Mouse (Mus musculus) midbrain, postnatal 0 days (tissue): ENCODE results near the gene Crygf. TPM values are rescaled to one million over a fixed set of nuclear protein-coding genes. Genes with fewer than 3 reads are reported as not detected.
"Not testable (repeated sequence)": the region's sequence is repeated elsewhere in the genome, so short reads cannot be mapped to it uniquely, and the experiment has no call there.

Source experiments
- ATAC-seq: fragments of 200-750 bp; cut with Nextera tagmentation; 2 replicates; pipeline ENCODE4 v1.8.0; 2017; ENCODE audit warnings: moderate number of reproducible peaks, mild to moderate bottlenecking, moderate TSS enrichment, moderate library complexity; ENCODE audit not compliant: low FRiP score
- DNase-seq: peaks from one replicate; pipeline ENCODE4 v3.0.0-alpha.2; 2015; ENCODE audit warnings: low spot score
- H3K27ac ChIP-seq: fragments of 300-500 bp; sonication (generic); 2 replicates; pipeline ENCODE4 v1.5.1; 2014; ENCODE audit warnings: low read depth, mild to moderate bottlenecking, low read length, mixed read lengths
- H3K27me3 ChIP-seq: fragments of 300-500 bp; sonication (generic); 2 replicates; pipeline ENCODE4 v1.6.1; 2014; ENCODE audit warnings: low read length, control low read depth, mixed read lengths; ENCODE audit not compliant: insufficient read depth
- H3K36me3 ChIP-seq: fragments of 300-500 bp; sonication (generic); 2 replicates; pipeline ENCODE4 v1.6.1; 2014; ENCODE audit warnings: low read length, control low read depth, mixed read lengths; ENCODE audit not compliant: insufficient read depth
- H3K4me1 ChIP-seq: fragments of 300-500 bp; sonication (generic); 2 replicates; pipeline ENCODE4 v1.6.1; 2014; ENCODE audit warnings: mild to moderate bottlenecking, control low read depth, antibody characterized with exemption, low read length, mixed read lengths; ENCODE audit not compliant: insufficient read depth
- H3K4me2 ChIP-seq: fragments of 300-500 bp; sonication (generic); 2 replicates; pipeline ENCODE4 v1.6.1; 2014; ENCODE audit warnings: low read depth, mild to moderate bottlenecking, low read length, mixed read lengths; ENCODE audit not compliant: poor library complexity, severe bottlenecking
- H3K4me3 ChIP-seq: fragments of 300-500 bp; sonication (generic); 2 replicates; pipeline ENCODE4 v1.5.1; 2014; ENCODE audit warnings: low read depth, mild to moderate bottlenecking, low read length, moderate library complexity
- H3K9ac ChIP-seq: fragments of 300-500 bp; sonication (generic); replicated peaks from 2 replicates; pipeline ENCODE4 v1.6.1; 2014; ENCODE audit warnings: mild to moderate bottlenecking, low read length, moderate library complexity, mixed read lengths; ENCODE audit not compliant: poor library complexity, severe bottlenecking
- H3K9me3 ChIP-seq: fragments of 300-500 bp; sonication (generic); 2 replicates; pipeline ENCODE4 v1.6.1; 2016; ENCODE audit warnings: low read length, control low read depth
- CTCF ChIP-seq: IDR thresholded peaks from 2 replicates; pipeline ENCODE4 v1.5.1; 2016; ENCODE audit warnings: antibody characterized with exemption, mild to moderate bottlenecking
- WGBS: fragments of 180-500 bp; shearing (Covaris S2); extraction: QIAGEN DNeasy Blood & Tissue Kit; methylation state at CpG from one replicate; pipeline ENCODE4 v1.1.7; 2014; 5-methylcytosine and 5-hydroxymethylcytosine counted together
- polyA plus RNA-seq: library from polyadenylated mRNA; unstranded; fragments of >200 nt; fragmentation: Nextera tagmentation; extraction: Ambion mirVana; gene quantifications from 2 replicates; pipeline ENCODE4 v1.2.1, GENCODE M21; 2015
- total RNA-seq: library from RNA; depleted of rRNA; stranded (reverse); fragments of >200 nt; gene quantifications from 2 replicates; pipeline ENCODE4 v1.2.3, GENCODE M21; 2014; rRNA removed

The Crygf gene
- total RNA-seq (not detected in 2 replicates), polyA plus RNA-seq (not detected in 2 replicates)

DNA sequence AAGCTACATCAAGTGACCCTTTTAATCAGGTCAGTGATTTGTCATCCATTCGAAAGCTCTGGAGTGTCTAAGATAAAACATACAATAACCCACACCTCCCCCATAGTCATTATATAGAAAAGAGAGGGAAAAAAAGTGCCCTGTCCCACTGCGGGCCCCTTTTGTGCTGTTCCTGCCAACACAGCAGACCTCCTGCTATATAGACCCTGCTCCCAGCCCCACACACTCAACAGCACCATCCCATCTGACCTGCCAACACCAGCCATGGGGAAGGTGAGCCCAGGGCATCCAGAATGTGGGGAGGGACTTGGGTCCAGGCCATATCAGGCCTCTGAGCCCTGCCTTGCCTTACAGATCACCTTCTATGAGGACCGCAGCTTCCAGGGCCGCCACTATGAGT is at the start of gene Crygf:
TSS of gene Crygf (plus strand) at position 227 of the 400 bp plus-strand sequence.
- no peaks in the 10 kb centered on the region for H3K9me3 ChIP-seq
- ATAC-seq (no peak), DNase-seq (no peak)
- no peak for TF ChIP-seq CTCF
- H3K27me3 ChIP-seq: no peaks in the 10 kb centered on the region
- no peaks in the 10 kb centered on the region for H3K36me3 ChIP-seq
- no peak within 1 kb of the TSS for H3K27ac ChIP-seq
- no peaks in the 10 kb centered on the region for H3K4me1 ChIP-seq
- no peak within 1 kb of the TSS for H3K9ac ChIP-seq
- 90% methylated on average over 4 of the region's 4 CpGs for WGBS
- no peak within 1 kb of the TSS for H3K4me2 ChIP-seq
- H3K4me3 ChIP-seq: no peak within 1 kb of the TSS

DNA sequence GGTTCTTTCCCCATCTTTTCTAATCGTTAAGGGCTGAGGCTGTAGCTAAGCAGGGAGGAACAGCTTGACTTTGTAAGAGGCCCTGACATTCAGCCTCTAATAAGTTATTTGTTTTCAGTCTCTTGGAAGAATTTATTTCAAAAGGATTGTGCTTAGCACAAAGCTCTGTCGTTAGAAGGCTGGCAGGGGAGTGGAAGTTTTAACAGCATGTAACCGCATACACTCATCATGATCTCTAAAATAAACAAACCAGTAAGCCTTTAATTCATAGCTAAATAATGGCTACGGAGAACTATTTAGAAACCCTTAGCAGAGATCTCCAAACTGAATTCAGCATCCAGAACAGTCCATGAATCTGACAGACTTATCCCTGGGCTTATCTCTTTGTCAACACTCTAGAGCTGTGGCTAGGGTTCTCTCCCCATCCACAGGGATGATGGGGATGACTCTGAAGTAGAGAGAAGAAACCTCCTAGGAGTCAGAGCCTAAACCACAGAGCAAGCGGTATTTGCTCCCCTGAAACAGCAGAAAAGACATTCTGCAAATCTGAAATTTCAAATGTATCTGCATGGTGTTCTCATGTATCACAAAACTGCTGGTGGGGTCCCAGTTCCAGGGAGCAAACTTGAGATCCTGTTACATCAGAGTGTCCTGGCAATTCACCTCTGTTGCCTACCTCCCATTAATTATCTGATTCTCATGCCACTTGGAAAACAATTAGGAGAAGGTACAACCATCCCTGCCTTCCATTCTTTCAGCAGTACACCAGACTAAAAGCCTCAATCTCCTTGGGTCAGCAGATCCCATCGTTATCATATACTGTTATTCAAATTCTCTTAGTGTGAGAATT is 734 bp upstream of the Crygf start:
- 49% methylated on average over 6 of the region's 6 CpGs for WGBS
- Histone ChIP-seq H3K4me1 (no peaks in the 10 kb centered on the region), H3K36me3 (no peaks in the 10 kb centered on the region), H3K9me3 (no peaks in the 10 kb centered on the region), H3K27me3 (no peaks in the 10 kb centered on the region), H3K4me2 (no peak overlapping the region), H3K9ac (no peak overlapping the region), H3K4me3 (no peak overlapping the region), H3K27ac (no peak overlapping the region)
- no peak for ATAC-seq
- no peak for DNase-seq
- TF ChIP-seq CTCF: no peak

DNA sequence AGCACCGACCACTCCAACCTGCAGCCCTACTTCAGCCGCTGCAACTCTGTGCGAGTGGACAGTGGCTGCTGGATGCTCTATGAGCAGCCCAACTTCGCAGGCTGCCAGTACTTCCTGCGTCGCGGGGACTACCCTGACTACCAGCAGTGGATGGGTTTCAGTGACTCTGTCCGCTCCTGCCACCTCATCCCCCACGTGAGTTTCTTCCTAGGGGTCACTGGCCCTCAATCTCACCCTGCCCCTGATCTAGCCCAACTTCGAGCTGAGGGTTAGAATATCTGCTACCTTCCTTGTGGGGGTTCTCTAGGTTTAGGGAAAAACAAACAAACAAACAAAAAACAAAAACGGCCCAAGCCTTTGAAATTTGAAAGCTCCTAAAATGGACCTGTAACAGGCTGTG is 376 bp downstream of the Crygf start:
- WGBS: 85% methylated on average over 11 of the region's 11 CpGs
- H3K4me3 ChIP-seq, H3K27ac ChIP-seq, H3K4me1 ChIP-seq, DNase-seq, H3K36me3 ChIP-seq, H3K9ac ChIP-seq, H3K27me3 ChIP-seq, H3K4me2 ChIP-seq, ATAC-seq, H3K9me3 ChIP-seq: not testable (repeated sequence)

DNA sequence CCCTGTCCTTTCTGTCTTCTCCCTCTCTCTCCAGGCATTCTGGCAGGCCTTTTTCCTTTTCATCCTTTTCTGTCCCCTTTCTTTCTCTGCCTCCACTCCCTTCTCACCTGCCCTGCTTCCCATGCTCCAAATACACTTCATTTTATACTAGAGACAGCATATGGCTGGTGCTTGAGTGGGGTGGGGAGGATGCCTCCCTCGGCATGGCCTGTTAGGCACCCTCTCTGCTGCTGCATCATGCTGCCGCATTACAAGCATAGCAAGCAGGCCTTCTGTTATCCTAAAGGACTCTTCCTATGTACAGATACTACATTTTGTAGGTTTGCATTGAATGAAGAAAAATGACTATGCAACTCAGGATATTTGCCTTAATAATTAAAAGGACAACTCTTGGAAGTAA is 3.7 kb downstream of the Crygf start:
- ATAC-seq (no peak), DNase-seq (no peak)
- Histone ChIP-seq H3K4me3 (no peak overlapping the region), H3K27me3 (no peaks in the 10 kb centered on the region), H3K9me3 (no peaks in the 10 kb centered on the region), H3K4me2 (no peak overlapping the region), H3K27ac (no peak overlapping the region), H3K36me3 (no peaks in the 10 kb centered on the region), H3K4me1 (no peaks in the 10 kb centered on the region), H3K9ac (no peak overlapping the region)
- 81% methylated on average over 2 of the region's 2 CpGs for WGBS
- no peak for TF ChIP-seq CTCF

DNA sequence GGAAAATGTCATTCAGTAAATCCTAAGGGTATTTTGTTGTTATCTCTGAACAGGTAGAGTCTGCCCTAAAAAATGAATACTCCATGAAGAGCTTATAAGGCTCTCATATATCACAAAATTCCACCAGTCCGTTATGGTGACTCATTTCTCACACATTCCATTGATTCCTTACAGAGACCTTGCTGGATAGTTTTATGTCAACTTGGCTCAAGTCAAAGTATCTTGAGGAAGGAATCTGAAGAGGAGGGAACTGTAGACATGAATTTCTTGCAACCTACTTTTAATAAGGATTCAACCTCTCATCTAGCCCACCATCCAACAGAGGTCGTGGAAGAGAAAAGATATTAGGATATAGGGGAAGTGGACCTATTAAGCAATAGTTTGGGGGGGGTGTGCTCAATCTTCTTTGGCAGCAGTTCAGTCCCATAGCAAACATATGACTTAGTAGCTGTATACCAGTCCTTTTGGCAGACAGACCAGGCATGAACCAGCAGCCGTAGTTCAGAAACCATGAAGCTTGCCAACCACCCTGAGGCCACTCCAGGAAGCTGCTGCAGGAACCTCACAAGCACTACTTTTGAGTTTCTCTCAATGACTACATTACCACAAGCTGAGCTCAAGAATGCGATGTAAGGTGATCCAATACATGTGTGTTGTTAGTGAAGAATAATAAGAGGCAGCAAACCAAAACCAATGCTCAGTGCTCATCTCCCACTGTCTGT is 5.9 kb downstream of the Crygf start:
- DNase-seq (no peak), ATAC-seq (no peak)
- 83% methylated on average over 4 of the region's 4 CpGs for WGBS
- no peaks in the 10 kb centered on the region for H3K9me3 ChIP-seq
- no peak overlapping the region for H3K4me2 ChIP-seq
- no peak overlapping the region for H3K4me3 ChIP-seq
- no peak overlapping the region for H3K27ac ChIP-seq
- no peak for TF ChIP-seq CTCF
- H3K27me3 ChIP-seq: no peaks in the 10 kb centered on the region
- no peaks in the 10 kb centered on the region for H3K4me1 ChIP-seq
- no peaks in the 10 kb centered on the region for H3K36me3 ChIP-seq
- H3K9ac ChIP-seq: no peak overlapping the region

Other genes starting within 250 kb of the Crygf start
- gene Map2, start 248.8 kb downstream of the Crygf start, total RNA-seq: 1,392 and 1,504 TPM in 2 replicates
- gene Map2, start 248.8 kb downstream of the Crygf start, polyA plus RNA-seq: 292 and 341 TPM in 2 replicates